Mouse (Mus musculus): Measurements from ENCODE around the gene Olfr341. TPM values are rescaled to one million over a fixed set of nuclear protein-coding genes. Genes with fewer than 3 reads are reported as not detected.

Olfr341 gene
- not detected in 2 replicates for polyA plus RNA-seq (2015; fragmentation: Nextera tagmentation; extraction: Ambion mirVana)

- Histone ChIP-seq H3K9me3 (peaks cover 3% of the 10 kb centered on the region; the same call in 1 of the 2 replicates), H3K27ac (no peak within 1 kb of the TSS), H3K27me3 (no peaks in the 10 kb centered on the region), H3K4me2 (replicated peaks) (no peak within 1 kb of the TSS), H3K9ac (no peak within 1 kb of the TSS), H3K4me3 (no peak within 1 kb of the TSS), H3K4me1 (no peaks in the 10 kb centered on the region), H3K36me3 (no peaks in the 10 kb centered on the region)
- no peak for ATAC-seq (ENCODE audit: low FRiP score, low read depth)
These were observed at the start of gene Olfr341 for GRCm38 (mm10) chr2:36482368-36482767. Gene Olfr341 (minus strand): TSS chr2:36482468.

GRCm38 (mm10) chr2:36524698-36525097 lies 42.4 kb upstream of the Olfr341 start, which contains the start of gene Olfr342:
Gene Olfr342 (plus strand): TSS chr2:36524998.
- Histone ChIP-seq H3K4me3 (no peak within 1 kb of the TSS), H3K4me2 (replicated peaks) (no peak within 1 kb of the TSS), H3K36me3 (no peaks in the 10 kb centered on the region), H3K9ac (no peak within 1 kb of the TSS), H3K27ac (no peak within 1 kb of the TSS), H3K9me3 (peaks cover 12% of the 10 kb centered on the region; the same call in 1 of the 2 replicates), H3K27me3 (no peaks in the 10 kb centered on the region), H3K4me1 (no peaks in the 10 kb centered on the region)
- 71% methylated on average over 3 of the region's 3 CpGs for WGBS
- no peak for ATAC-seq (ENCODE audit: low FRiP score, low read depth)

GRCm38 (mm10) chr2:36473634-36474033 lies 8.6 kb downstream of the Olfr341 start:
- Histone ChIP-seq H3K36me3 (no peaks in the 10 kb centered on the region), H3K27ac (no peak overlapping the region), H3K9me3 (peaks cover 19% of the 10 kb centered on the region), H3K27me3 (no peaks in the 10 kb centered on the region), H3K9ac (no peak overlapping the region), H3K4me1 (no peaks in the 10 kb centered on the region), H3K4me2 (replicated peaks) (no peak overlapping the region), H3K4me3 (no peak overlapping the region)
- ATAC-seq (ENCODE audit: low FRiP score, low read depth): no peak

GRCm38 (mm10) chr2:36452287-36452686 lies 30.0 kb downstream of the Olfr341 start, which contains the start of gene Olfr340:
Gene Olfr340 (plus strand): TSS chr2:36452587.
- 67% methylated on average over 1 of the region's 1 CpGs for WGBS
- no peak for ATAC-seq (ENCODE audit: low FRiP score, low read depth)

More at GRCm38 (mm10) chr2:36452287-36452686, 30.0 kb downstream of the Olfr341 start, which contains the start of gene Olfr340:
- Histone ChIP-seq H3K4me2 (replicated peaks) (no peak within 1 kb of the TSS), H3K4me1 (no peaks in the 10 kb centered on the region), H3K27ac (no peak within 1 kb of the TSS), H3K4me3 (no peak within 1 kb of the TSS), H3K9ac (no peak within 1 kb of the TSS), H3K36me3 (no peaks in the 10 kb centered on the region), H3K9me3 (0 out of 2 replicates have a peak, but pooled peaks cover 4% of the 10 kb centered on the region), H3K27me3 (no peaks in the 10 kb centered on the region)

Other genes with a start within 250 kb of the Olfr341 start
- gene Olfr338, start 108.9 kb downstream of the Olfr341 start, polyA plus RNA-seq (2015; fragmentation: Nextera tagmentation; extraction: Ambion mirVana): not detected in 2 replicates
- gene Olfr339, start 63.5 kb downstream of the Olfr341 start, polyA plus RNA-seq (2015; fragmentation: Nextera tagmentation; extraction: Ambion mirVana): not detected in 2 replicates
- gene Olfr340, start 29.9 kb downstream of the Olfr341 start, polyA plus RNA-seq (2015; fragmentation: Nextera tagmentation; extraction: Ambion mirVana): not detected in 2 replicates
- not detected in 2 replicates for gene Olfr342, start 42.5 kb upstream of the Olfr341 start, polyA plus RNA-seq (2015; fragmentation: Nextera tagmentation; extraction: Ambion mirVana)
- gene Olfr344, start 84.2 kb upstream of the Olfr341 start, polyA plus RNA-seq (2015; fragmentation: Nextera tagmentation; extraction: Ambion mirVana): not detected in 2 replicates
- not detected in 2 replicates for gene Olfr345, start 157.6 kb upstream of the Olfr341 start, polyA plus RNA-seq (2015; fragmentation: Nextera tagmentation; extraction: Ambion mirVana)
- not detected in 2 replicates for gene Olfr346, start 203.3 kb upstream of the Olfr341 start, polyA plus RNA-seq (2015; fragmentation: Nextera tagmentation; extraction: Ambion mirVana)
- gene Olfr347, start 249.4 kb upstream of the Olfr341 start, polyA plus RNA-seq (2015; fragmentation: Nextera tagmentation; extraction: Ambion mirVana): not detected in 2 replicates

Data from limb, embryonic 13.5 days (tissue).